Mouse (Mus musculus): Measurements from ENCODE around the gene Cd300a.
"Not testable (repeated sequence)": the region's sequence is repeated elsewhere in the genome, so short reads cannot be mapped to it uniquely, and the experiment has no call there.

Cd300a gene

DNA sequence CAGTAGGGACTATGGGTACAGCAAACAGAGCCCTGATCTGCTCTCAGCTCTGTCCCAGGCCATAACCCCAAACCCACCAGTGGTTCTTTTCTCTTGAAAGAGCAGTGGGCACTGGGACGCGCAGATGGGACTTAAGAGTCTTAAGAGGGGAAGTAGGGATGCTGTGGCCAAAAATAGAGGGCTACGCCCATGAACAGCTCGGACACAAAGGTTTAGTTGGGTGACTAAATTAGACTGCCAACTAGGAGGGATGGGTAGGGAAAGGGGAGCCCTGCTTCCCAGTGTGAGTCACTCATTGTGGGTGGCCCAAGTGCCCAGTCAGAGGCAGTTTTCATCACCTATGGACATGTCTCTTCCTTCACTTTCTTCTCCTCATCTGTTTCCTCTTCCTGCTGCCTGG, 13.4 kb downstream of the Cd300a start:
- intact Hi-C loops (cut with DNase I), result no loop called here

DNA sequence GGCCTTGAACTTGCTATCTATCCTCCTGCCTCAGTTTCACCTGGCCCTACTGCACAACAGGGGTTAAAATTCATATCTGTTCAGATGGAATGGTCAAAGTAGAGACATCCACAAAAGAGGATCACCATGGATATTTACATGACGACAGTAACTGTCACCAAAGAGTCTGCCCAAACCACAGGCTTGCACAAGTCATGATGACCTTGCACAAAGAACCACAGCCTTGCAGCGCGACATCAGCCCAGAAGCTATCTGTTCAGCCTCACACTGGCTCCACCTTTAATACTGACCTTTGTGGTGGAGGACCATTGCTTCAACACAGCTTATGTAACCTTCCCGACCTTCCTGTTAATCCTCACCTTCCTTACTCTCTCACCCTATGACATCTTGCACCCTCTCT, 17.7 kb downstream of the Cd300a start:
- intact Hi-C loops (cut with DNase I), result no loop called here

DNA sequence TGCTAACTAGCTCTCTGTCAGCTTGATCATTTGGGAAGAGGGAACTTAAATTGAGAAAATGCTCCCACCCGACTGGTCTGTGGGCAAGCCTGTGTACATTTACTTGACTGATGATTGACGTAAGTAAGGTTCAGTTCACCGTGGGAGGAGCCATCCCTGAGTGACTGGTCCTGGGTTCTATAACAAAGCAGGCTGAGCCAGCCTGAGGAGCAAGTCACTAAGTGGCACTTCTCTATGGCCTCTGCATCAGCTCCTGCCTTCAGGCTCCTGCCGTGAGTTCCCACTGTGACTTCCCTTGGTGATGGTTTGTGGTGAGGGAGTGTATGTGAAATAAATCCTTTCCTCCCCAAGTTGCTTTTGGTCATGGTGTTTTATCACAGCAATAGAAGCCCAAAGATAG, 18.2 kb downstream of the Cd300a start:
- intact Hi-C loops (cut with DNase I), result no loop called here

DNA sequence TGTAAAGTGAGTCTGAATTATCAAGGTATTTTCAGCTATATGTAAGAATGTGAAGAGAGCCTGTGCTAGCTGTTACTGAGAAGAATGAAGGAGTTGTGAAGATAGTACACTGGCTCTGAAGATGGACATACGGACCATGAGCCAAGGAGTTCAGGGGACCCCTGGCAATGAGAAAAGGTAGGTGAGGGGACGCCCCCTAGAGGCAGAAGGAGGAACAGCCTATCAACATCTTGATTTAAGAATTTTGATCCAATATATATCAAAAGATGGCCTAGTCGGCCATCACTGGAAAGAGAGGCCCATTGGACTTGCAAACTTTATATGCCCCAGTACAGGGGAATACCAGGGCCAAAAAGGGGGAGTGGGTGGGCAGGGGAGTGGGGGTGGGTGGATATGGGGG, 19.7 kb downstream of the Cd300a start:
- intact Hi-C loops (cut with DNase I), result not testable (repeated sequence)

DNA sequence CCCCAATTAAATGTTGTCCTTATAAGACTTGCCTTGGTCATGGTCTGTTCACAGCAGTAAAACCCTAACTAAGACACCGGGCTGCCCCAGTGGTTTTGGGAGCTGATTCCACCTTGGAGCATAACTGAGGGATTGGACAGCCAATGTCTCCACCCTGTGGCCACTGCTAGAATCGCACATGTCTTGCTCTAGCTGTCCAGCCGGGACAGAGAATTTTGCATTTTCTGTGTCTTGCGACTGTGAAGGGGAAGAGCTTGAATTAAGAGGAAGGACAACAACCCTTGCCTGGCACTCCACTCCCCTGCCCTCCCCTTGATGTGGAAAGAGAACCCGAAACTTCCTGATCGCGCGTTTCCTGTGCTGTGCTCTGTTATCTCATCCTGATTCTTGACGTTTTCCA, 23.0 kb downstream of the Cd300a start:
- intact Hi-C loops (cut with DNase I), result loop anchor here (1.0 to 5.0 kb wide), 3 partner anchors 36 to 166 kb away; no protein-coding TSS in a partner anchor

DNA sequence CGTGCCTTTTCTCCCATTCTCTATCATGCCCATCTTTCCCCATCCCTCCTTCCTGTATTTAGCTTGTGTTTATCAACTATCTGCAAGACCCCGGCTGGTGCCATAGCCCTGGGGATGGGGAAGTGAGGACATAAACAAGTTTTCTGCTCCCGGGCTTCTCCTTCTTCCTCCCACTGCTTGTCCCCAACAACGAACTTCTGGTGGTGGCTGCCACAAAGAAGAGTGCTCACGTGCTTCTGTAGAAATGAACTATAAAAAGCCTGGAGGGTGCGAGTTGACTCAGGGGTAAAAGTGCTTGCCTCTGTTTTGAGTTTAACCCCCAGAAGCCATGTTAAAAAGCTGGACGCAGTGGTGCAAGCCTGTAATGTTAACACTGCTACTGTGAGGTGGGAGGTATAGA, 25.1 kb downstream of the Cd300a start:
- intact Hi-C loops (cut with DNase I), result loop anchor here (5.0 kb wide), 1 partner anchor 168 kb away; no protein-coding TSS in a partner anchor

DNA sequence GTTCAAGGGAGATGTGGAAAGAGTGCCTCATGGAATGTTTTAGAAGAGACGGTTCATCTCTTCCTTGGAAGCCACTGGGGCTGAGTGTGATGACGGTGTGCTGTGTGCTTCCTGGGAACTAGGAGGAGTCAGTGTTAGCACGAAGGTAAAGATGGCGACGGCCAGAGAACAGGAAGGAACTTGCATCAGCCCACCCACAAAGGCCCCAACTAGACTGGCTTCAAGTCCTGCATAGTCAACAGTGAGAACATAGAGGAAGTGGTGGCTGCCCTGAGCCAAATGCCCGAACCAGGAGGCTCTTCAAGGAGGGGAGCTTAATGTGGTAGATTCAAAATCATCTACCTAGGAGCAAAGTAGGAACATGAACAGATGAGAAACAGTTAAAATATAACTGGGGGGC, 27.3 kb downstream of the Cd300a start:
- intact Hi-C loops (cut with DNase I), result no loop called here

DNA sequence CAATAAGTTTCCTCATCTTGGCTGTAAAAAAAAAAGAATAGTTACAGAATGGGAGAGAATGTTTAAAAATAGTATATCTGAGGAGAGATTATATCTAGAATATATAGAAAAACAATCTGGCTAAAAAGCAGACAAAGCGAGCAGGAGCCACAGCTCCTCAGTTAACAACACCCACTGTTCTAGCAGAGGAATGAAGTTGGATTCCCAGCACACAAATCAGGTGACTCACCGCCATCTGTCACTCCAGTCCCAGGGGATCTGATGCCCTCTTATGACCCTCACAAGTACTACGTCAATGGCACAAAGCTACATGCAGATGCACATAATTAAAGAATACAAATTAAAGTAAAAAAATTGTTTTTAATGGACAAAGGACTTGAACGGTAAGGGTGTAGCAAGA, 32.6 kb downstream of the Cd300a start:
- intact Hi-C loops (cut with DNase I), result no loop called here

DNA sequence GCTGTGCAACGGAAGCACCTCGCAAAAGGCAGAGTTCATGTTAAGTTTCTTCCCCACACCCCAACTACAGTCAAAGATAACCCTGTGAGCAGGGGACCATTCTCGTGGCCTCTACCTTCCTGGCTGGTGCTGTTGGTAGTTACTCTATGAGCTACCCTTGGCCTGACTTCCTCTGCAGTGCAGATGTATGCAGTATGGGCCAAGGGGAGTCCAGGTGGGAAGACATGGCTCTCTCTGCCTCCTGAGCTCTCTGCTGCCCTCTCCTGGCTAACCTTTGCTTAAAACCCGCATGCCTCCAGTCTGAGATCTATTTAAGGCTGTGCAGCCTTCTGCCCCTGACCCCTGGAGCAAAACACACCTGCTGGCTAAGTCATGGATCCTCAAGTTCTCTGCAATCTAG, 34.1 kb downstream of the Cd300a start:
- intact Hi-C loops (cut with DNase I), result no loop called here

DNA sequence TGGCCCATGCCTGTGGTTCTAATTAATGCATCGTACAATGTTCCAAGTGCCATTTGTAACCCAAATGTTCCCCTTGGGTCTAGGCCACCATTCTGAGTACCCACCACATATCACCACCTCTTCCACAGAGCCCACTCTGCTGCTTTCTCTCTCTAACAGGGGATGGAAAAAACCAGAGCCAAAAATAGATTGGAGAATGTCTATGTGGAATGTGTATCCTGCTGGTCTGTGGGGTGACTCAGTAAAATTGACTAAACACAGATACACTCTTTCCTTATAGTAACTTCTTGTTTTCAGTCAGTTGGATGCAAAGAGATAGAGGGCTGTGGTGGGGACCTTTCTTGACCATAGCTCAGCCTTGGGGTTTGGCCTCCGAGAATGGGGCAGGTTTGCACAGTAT, 39.7 kb downstream of the Cd300a start:
- intact Hi-C loops (cut with DNase I), result no loop called here

DNA sequence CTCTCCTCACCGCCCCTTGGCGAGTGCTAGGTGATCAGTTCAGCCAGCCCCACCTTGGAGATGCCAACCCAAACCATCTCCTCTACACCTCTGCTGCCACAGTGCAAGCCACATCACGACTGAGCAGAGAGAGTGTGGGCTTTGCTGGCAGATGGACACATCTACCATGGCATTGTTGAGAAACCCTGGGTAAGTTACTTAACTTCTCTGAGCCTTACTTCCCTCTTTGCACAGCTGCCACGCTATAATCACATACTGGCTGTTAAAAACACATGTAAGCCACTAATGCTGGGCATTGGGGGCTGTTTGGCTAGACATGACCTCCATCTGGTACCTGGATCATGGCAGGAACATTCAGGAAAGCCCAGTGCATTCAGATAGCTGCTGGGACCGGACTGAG, 41.2 kb downstream of the Cd300a start:
- intact Hi-C loops (cut with DNase I), result no loop called here

DNA sequence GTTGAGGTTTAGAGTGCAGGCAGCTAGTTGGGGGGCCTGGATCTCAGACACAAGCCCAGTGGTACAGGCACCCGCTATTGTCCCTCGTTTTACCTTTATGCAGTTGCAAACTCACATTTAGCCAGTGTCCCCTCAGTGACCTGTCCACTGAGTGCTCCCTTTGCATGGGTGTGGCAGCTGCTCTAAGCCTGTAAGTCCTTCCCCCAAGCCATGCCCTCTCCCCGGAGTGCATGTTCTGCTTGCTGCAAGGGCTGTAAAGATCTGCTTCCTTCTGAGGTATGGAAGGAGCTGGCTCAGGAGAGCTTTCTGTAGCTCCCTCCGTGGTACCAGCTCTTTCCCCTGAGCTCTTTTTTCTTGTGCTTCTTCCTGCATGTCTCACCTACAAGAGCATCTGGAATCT, 43.8 kb downstream of the Cd300a start:
- intact Hi-C loops (cut with DNase I), result no loop called here

DNA sequence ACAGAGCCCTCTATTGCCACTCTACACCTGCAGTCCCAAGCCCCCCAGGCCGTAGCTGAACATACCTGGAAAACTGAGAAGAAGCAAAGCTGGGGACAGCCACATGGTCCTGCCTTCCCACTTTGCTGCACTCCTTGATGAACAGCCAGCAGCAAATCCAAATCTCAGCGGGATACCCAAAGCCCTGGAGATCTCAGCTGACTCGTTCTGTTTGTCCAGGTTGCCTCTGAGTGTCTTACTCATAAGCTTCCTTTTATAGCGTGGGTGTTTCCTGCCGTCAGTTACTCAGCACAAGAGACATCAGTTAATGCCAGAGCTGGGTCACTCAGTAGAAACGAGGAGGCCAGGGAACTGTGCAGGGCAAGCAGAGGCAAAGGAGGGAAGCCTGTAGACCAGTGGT, 44.3 kb downstream of the Cd300a start, which contains the start of gene Cd300lb:
Cd300lb (minus strand) TSS at position 243 of the 400 bp plus-strand sequence.
- intact Hi-C loops (cut with DNase I), result no loop called here

Data from adrenal gland (tissue).